Mouse (Mus musculus) forebrain, embryonic 16.5 days (tissue): ENCODE data around the gene Ms4a10. TPM values are rescaled to one million over a fixed set of nuclear protein-coding genes. Genes with fewer than 3 reads are reported as not detected.

Experiments
- polyA plus RNA-seq: library from polyadenylated mRNA; unstranded; fragments of >200 nt; fragmentation: Nextera tagmentation; extraction: Ambion mirVana; gene quantifications from 2 replicates; pipeline ENCODE4 v1.2.1, GENCODE M21; 2015

Gene Ms4a10
- polyA plus RNA-seq, 1 experiment from 2014 or later: not detected

Other genes with a start within 250 kb of the Ms4a10 start
- 0.06 and 0.10 TPM in 2 replicates for gene Cd5, start 235.7 kb downstream of the Ms4a10 start, polyA plus RNA-seq
- gene Cd6, start 144.6 kb downstream of the Ms4a10 start, polyA plus RNA-seq: not detected in 2 replicates
- 0.25 and 0.57 TPM in 2 replicates for gene Slc15a3, start 134.9 kb downstream of the Ms4a10 start, polyA plus RNA-seq
- gene Tmem132a, start 104.7 kb downstream of the Ms4a10 start, polyA plus RNA-seq: 176 and 195 TPM in 2 replicates
- gene Tmem109, start 92.7 kb downstream of the Ms4a10 start, polyA plus RNA-seq: 43.7 and 46.1 TPM in 2 replicates
- 42.8 and 43.3 TPM in 2 replicates for gene Prpf19, start 79.4 kb downstream of the Ms4a10 start, polyA plus RNA-seq
- 0.16 and 0.56 TPM in 2 replicates for gene Zp1, start 54.0 kb downstream of the Ms4a10 start, polyA plus RNA-seq
- gene Ptgdr2, start 37.5 kb downstream of the Ms4a10 start, polyA plus RNA-seq: 0.12 and 0.13 TPM in 2 replicates
- gene Ccdc86, start 25.4 kb downstream of the Ms4a10 start, polyA plus RNA-seq: 18.8 TPM in 2 replicates
- 0.51 and 0.87 TPM in 2 replicates for gene Ms4a15, start 18.6 kb upstream of the Ms4a10 start, polyA plus RNA-seq
- gene Ms4a18, start 43.4 kb upstream of the Ms4a10 start, polyA plus RNA-seq: not detected in 2 replicates
- gene Ms4a8a, start 106.4 kb upstream of the Ms4a10 start, polyA plus RNA-seq: not detected in 2 replicates
- gene 1700017D01Rik, start 156.2 kb upstream of the Ms4a10 start, polyA plus RNA-seq: not detected in 2 replicates
- not detected in 2 replicates for gene 1700025F22Rik, start 190.7 kb upstream of the Ms4a10 start, polyA plus RNA-seq
- gene Ms4a13, start 222.1 kb upstream of the Ms4a10 start, polyA plus RNA-seq: not detected in 2 replicates